Mouse (Mus musculus): ENCODE measurements around the gene Prdm11. TPM values are rescaled to one million over a fixed set of nuclear protein-coding genes. Genes with fewer than 3 reads are reported as not detected.

Prdm11 gene
- polyA plus RNA-seq, 1 experiment from 2014 or later, result 2.3 TPM

DNA sequence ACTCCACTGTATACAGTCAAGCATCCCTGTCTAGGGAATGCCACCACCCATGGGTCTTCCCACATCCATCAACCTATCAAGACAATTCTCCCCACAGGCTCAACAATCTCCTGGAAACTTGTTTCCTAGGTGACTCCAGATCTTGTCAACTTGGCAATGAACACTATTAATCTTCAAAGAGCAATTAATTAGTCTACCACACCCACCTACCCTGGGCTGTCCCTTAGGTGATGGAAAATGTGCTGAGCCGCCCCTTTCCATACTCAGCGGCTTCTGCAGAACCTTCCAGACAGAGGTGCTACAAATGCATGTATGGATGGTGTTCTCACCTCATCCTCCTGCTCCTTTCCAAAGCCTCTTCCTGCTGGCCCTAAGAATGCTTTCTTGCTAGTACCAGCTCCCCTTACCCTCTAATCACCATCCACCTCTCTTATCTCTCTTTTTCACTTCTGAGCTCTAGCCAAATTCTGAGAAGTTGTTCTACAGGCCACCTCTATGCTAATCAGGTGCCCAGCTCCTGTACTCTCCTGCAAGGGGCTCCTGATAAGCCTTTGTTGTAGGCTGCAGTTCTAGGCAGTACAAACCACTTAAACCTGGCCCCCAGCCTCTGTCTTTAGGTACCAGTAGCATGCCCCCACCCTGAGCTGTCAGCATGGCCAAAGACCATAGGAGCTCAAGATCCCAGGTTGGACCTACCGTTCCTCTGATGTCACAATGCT, 37.8 kb downstream of the Prdm11 start:
- 95% methylated on average over 3 of the region's 3 CpGs for WGBS
- Histone ChIP-seq H3K9ac (ENCODE audit: low read depth, low read length) (no peak overlapping the region), H3K27me3 (replicated peaks; ENCODE audit: control insufficient read depth, insufficient read depth, low read length) (no peaks in the 10 kb centered on the region), H3K27ac (ENCODE audit: low read depth, low read length) (no peak overlapping the region), H3K36me3 (ENCODE audit: control insufficient read depth, insufficient read depth, low read length) (no peaks in the 10 kb centered on the region; the same call in 1 of the 2 replicates), H3K4me1 (ENCODE audit: control insufficient read depth, insufficient read depth, low read depth, low read length) (no peaks in the 10 kb centered on the region), H3K4me2 (ENCODE audit: low read length) (no peak overlapping the region), H3K9me3 (ENCODE audit: control insufficient read depth, low read length) (no peaks in the 10 kb centered on the region), H3K4me3 (ENCODE audit: low read length) (no peak overlapping the region)
- ATAC-seq, result no peak

DNA sequence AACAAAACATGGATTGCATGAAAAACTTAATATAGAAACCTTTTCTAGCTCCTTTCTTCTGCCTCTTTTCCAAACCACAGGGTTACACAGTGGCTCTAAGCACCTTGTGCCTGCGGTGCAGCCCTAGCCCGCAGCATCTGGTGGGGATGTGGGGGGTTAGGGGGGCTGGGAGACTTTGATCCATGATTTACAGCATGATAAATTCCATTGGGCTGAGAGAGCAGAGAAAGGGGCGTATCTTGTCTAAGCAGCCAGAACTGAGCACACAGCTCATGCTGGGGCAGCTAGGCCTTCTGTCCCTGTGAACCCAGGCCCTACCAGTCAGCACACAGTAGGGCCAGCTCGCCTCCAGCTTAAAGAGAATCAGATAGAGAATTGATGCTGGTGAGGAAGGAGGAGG, 40.9 kb downstream of the Prdm11 start:
- Histone ChIP-seq H3K9ac (ENCODE audit: low read depth, low read length) (no peak overlapping the region), H3K4me3 (ENCODE audit: low read length) (no peak overlapping the region), H3K27me3 (replicated peaks; ENCODE audit: control insufficient read depth, insufficient read depth, low read length) (no peaks in the 10 kb centered on the region), H3K9me3 (ENCODE audit: control insufficient read depth, low read length) (no peaks in the 10 kb centered on the region), H3K4me1 (ENCODE audit: control insufficient read depth, insufficient read depth, low read depth, low read length) (no peaks in the 10 kb centered on the region), H3K36me3 (ENCODE audit: control insufficient read depth, insufficient read depth, low read length) (no peaks in the 10 kb centered on the region; the same call in 1 of the 2 replicates), H3K27ac (ENCODE audit: low read depth, low read length) (no peak overlapping the region), H3K4me2 (ENCODE audit: low read length) (no peak overlapping the region)
- no peak for ATAC-seq
- 64% methylated on average over 4 of the region's 4 CpGs for WGBS

DNA sequence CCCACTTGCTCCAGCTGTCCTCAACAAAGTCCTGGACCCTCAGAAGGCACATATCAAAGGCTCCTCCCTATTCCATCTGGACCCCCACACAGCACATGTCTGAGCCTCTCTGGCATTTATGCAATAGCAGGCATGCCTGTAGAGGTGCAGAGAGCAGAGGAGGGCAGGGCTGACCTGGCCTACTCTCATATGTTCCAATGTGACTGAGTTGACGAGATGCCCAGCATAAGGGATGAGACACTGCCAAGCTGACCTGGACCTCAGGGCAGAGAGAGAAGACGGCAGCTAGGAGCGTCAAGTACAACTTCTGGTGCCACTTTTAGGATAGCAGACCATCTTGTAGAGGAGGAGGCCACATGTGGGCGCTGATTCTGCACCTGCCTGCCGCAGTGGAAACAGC, 54.0 kb downstream of the Prdm11 start:
- Histone ChIP-seq H3K9me3 (ENCODE audit: control insufficient read depth, low read length) (no peaks in the 10 kb centered on the region), H3K27ac (ENCODE audit: low read depth, low read length) (no peak overlapping the region), H3K9ac (ENCODE audit: low read depth, low read length) (no peak overlapping the region), H3K4me3 (ENCODE audit: low read length) (no peak overlapping the region), H3K4me1 (ENCODE audit: control insufficient read depth, insufficient read depth, low read depth, low read length) (peaks cover 10% of the 10 kb centered on the region), H3K4me2 (ENCODE audit: low read length) (no peak overlapping the region), H3K36me3 (ENCODE audit: control insufficient read depth, insufficient read depth, low read length) (peaks cover 3% of the 10 kb centered on the region; the same call in 1 of the 2 replicates), H3K27me3 (replicated peaks; ENCODE audit: control insufficient read depth, insufficient read depth, low read length) (no peaks in the 10 kb centered on the region)
- WGBS, result 97% methylated on average over 5 of the region's 5 CpGs
- no peak for ATAC-seq

DNA sequence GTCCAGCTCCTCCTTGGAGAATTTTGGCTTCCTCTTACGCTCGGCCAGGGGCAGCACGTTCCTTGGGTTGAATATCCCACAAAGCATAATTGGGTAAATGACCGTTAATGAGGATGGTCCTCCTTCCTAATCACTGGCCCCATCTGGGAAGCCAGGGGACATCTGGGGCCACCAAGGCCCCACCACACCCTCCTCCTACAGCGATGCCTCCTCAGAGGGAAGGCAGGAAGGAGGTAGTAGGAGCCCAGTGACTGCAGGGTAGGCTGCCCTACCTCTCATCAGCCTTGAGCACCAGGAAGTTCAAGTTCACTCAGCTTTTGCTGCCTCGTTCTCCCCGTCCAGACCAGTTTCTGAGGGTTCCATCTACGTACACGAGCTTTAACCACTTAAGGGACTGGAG, 56.4 kb downstream of the Prdm11 start:
- H3K27me3 ChIP-seq (replicated peaks; ENCODE audit: control insufficient read depth, insufficient read depth, low read length), result no peaks in the 10 kb centered on the region
- ATAC-seq, result no peak
- no peak overlapping the region for H3K27ac ChIP-seq (ENCODE audit: low read depth, low read length)
- H3K4me1 ChIP-seq (ENCODE audit: control insufficient read depth, insufficient read depth, low read depth, low read length), result peaks cover 10% of the 10 kb centered on the region
- peaks cover 7% of the 10 kb centered on the region; the same call in 1 of the 2 replicates for H3K36me3 ChIP-seq (ENCODE audit: control insufficient read depth, insufficient read depth, low read length)
- H3K9me3 ChIP-seq (ENCODE audit: control insufficient read depth, low read length), result no peaks in the 10 kb centered on the region
- no peak overlapping the region for H3K4me3 ChIP-seq (ENCODE audit: low read length)
- no peak overlapping the region for H3K9ac ChIP-seq (ENCODE audit: low read depth, low read length)
- 82% methylated on average over 9 of the region's 9 CpGs for WGBS
- H3K4me2 ChIP-seq (ENCODE audit: low read length), result no peak overlapping the region

DNA sequence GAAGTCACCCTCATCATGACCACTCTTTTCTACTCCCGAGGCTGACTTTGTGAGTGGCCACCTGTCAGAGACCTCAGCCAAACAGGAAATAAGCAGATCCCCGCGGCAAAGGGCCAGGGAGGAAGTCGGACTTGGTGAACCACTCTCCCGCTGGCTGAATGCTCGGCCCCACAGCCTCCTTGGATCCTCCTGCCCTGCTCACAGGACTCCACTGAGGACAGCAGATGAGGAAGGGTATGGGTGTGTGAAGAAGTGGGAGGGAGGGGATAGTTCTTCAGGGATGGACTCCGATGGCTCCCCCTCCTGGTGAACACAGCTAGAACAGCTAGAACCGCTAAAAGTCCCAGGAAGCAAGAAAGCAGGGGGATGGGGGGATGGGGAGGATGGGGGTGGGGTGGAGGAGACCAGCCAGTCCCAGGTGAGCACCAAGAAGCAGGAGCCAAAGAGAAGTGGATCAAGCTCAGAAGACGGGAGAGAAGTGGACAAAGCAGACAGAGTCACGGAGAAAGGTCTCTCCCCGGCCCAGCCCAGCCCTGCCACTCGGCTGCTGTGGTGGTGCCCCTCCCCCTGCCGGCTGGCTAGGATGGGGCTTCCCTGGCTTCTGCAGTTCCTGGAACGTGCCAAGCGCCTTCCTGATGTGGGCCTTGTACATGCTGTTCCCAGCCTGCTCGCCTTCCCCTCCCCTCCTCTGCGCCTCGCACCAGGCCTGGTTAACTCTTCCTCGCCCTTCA, 57.9 kb downstream of the Prdm11 start:
- no peak overlapping the region for H3K4me3 ChIP-seq (ENCODE audit: low read length)
- H3K4me2 ChIP-seq (ENCODE audit: low read length), result 0 out of 2 replicates have a peak overlapping the region, but pooled peaks have one; percentile 27
- WGBS, result 19% methylated on average over 16 of the region's 19 CpGs
- peaks cover 7% of the 10 kb centered on the region; the same call in 1 of the 2 replicates for H3K36me3 ChIP-seq (ENCODE audit: control insufficient read depth, insufficient read depth, low read length)
- H3K27me3 ChIP-seq (replicated peaks; ENCODE audit: control insufficient read depth, insufficient read depth, low read length), result no peaks in the 10 kb centered on the region
- peak overlapping the region; percentile 43; the same call in 1 of the 2 replicates for H3K9ac ChIP-seq (ENCODE audit: low read depth, low read length)
- H3K4me1 ChIP-seq (ENCODE audit: control insufficient read depth, insufficient read depth, low read depth, low read length), result peaks cover 10% of the 10 kb centered on the region
- no peaks in the 10 kb centered on the region for H3K9me3 ChIP-seq (ENCODE audit: control insufficient read depth, low read length)
- peak; percentile 92 for ATAC-seq
- peak overlapping the region; percentile 67 for H3K27ac ChIP-seq (ENCODE audit: low read depth, low read length)

DNA sequence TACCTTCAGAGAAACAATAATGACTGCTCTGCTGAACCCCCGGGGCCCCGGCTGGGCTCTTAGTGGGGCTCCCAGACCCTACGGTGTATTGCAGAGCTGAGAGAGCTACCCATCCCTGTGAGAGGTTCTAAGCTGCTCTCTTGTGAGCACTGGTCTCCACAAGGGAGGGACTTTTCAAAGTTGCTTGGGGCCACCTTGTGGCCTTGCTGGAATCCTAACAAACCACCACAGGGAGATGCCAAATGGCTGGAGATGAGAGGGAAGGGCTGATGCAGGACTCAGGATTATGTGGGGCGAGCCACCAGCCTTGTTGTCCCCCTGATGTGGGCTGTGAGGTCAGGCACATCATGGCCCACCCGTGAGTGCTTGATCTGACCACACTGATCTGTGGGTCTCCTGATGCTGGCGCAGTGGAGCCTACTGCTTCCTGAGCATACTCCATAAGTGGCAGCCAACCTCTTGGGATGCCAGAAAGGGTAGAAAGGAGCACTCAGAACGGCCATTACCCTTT, 58.8 kb downstream of the Prdm11 start:
- ATAC-seq, result no peak
- no peak overlapping the region for H3K4me2 ChIP-seq (ENCODE audit: low read length)
- H3K36me3 ChIP-seq (ENCODE audit: control insufficient read depth, insufficient read depth, low read length), result 0 out of 2 replicates have a peak, but pooled peaks cover 4% of the 10 kb centered on the region
- 83% methylated on average over 7 of the region's 7 CpGs for WGBS
- H3K27me3 ChIP-seq (replicated peaks; ENCODE audit: control insufficient read depth, insufficient read depth, low read length), result no peaks in the 10 kb centered on the region
- 0 out of 2 replicates have a peak overlapping the region, but pooled peaks have one; percentile 37 for H3K27ac ChIP-seq (ENCODE audit: low read depth, low read length)
- no peaks in the 10 kb centered on the region for H3K9me3 ChIP-seq (ENCODE audit: control insufficient read depth, low read length)
- H3K4me3 ChIP-seq (ENCODE audit: low read length), result no peak overlapping the region
- H3K4me1 ChIP-seq (ENCODE audit: control insufficient read depth, insufficient read depth, low read depth, low read length), result peaks cover 10% of the 10 kb centered on the region
- H3K9ac ChIP-seq (ENCODE audit: low read depth, low read length), result no peak overlapping the region; the same call in 1 of the 2 replicates

DNA sequence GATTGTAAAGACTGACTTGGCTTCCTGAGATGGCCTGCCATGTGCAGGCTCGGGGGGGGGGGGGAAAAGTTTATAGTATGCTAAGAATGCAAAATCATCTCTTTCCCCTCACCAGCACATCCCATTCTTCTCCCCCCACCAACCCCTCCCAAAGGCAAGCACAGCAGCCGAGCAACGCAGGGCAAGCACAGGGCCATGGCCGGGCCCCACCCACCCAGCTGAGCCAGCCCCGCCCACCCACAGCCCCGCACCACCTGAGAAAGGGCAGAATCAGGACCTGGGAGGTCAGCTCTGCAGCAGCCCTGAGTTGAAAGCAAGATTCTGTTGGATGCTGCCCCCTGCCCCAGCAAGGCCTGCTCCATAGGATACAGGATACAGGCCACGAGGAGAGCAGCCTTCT, 60.4 kb downstream of the Prdm11 start:
- Histone ChIP-seq H3K4me3 (ENCODE audit: low read length) (no peak overlapping the region), H3K36me3 (ENCODE audit: control insufficient read depth, insufficient read depth, low read length) (0 out of 2 replicates have a peak, but pooled peaks cover 5% of the 10 kb centered on the region), H3K4me2 (ENCODE audit: low read length) (no peak overlapping the region), H3K27me3 (replicated peaks; ENCODE audit: control insufficient read depth, insufficient read depth, low read length) (no peaks in the 10 kb centered on the region), H3K4me1 (ENCODE audit: control insufficient read depth, insufficient read depth, low read depth, low read length) (peaks cover 10% of the 10 kb centered on the region), H3K9ac (ENCODE audit: low read depth, low read length) (no peak overlapping the region), H3K27ac (ENCODE audit: low read depth, low read length) (no peak overlapping the region), H3K9me3 (ENCODE audit: control insufficient read depth, low read length) (no peaks in the 10 kb centered on the region)
- no peak for ATAC-seq
- WGBS, result 57% methylated on average over 7 of the region's 7 CpGs

DNA sequence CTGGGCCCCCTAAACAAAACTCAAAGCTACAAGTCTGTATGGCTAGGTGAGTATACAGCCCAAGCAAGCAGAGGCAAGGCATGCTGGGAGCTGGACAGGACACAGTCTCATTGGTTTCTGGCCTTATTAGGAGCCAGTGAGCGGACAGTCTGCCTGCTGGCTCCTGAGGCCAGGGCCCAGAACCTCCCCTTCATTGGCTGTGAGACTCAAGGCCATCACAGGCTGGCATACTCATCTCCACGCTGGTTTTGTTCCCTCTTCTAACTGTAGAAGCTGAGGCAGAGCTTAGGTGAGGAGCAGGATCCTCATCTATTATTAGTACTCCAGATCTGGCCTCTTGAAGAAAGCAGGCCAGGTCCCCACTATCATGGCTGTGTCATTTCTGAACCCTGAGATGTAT, 60.8 kb downstream of the Prdm11 start:
- no peaks in the 10 kb centered on the region for H3K9me3 ChIP-seq (ENCODE audit: control insufficient read depth, low read length)
- no peak overlapping the region for H3K4me2 ChIP-seq (ENCODE audit: low read length)
- peaks cover 10% of the 10 kb centered on the region for H3K4me1 ChIP-seq (ENCODE audit: control insufficient read depth, insufficient read depth, low read depth, low read length)
- H3K27me3 ChIP-seq (replicated peaks; ENCODE audit: control insufficient read depth, insufficient read depth, low read length), result no peaks in the 10 kb centered on the region
- H3K9ac ChIP-seq (ENCODE audit: low read depth, low read length), result no peak overlapping the region
- no peak for ATAC-seq
- no peak overlapping the region for H3K4me3 ChIP-seq (ENCODE audit: low read length)
- H3K36me3 ChIP-seq (ENCODE audit: control insufficient read depth, insufficient read depth, low read length), result peaks cover 7% of the 10 kb centered on the region; the same call in 1 of the 2 replicates
- 94% methylated on average over 2 of the region's 2 CpGs for WGBS
- H3K27ac ChIP-seq (ENCODE audit: low read depth, low read length), result no peak overlapping the region
